Mouse (Mus musculus) kidney, adult 11 months (tissue): Measurements from ENCODE around the gene Ror1.

Experiments used
- DNase-seq: peaks from one replicate; pipeline ENCODE4 v3.0.0; 2022

The Ror1 gene

GRCm38 (mm10) chr4:100118676-100119075 lies 23.1 kb downstream of the Ror1 start:
- peak; percentile 78 for DNase-seq

- DNase-seq: no peak
These were observed 23.8 kb downstream of the Ror1 start for GRCm38 (mm10) chr4:100119431-100119830.

GRCm38 (mm10) chr4:100120547-100120946 lies 25.0 kb downstream of the Ror1 start:
- no peak for DNase-seq

- no peak for DNase-seq
These were observed 26.8 kb downstream of the Ror1 start for GRCm38 (mm10) chr4:100122436-100122835.

GRCm38 (mm10) chr4:100123519-100123918 lies 27.9 kb downstream of the Ror1 start:
- peak; percentile 90 for DNase-seq

GRCm38 (mm10) chr4:100124056-100124455 lies 28.5 kb downstream of the Ror1 start:
- no peak for DNase-seq

GRCm38 (mm10) chr4:100124935-100125334 lies 29.3 kb downstream of the Ror1 start:
- DNase-seq: no peak

- peak; percentile 71 for DNase-seq
These were observed 31.1 kb downstream of the Ror1 start for GRCm38 (mm10) chr4:100126531-100127310.

GRCm38 (mm10) chr4:100128026-100128922 lies 32.7 kb downstream of the Ror1 start:
- no peak for DNase-seq

GRCm38 (mm10) chr4:100129201-100129600 lies 33.6 kb downstream of the Ror1 start:
- no peak for DNase-seq

GRCm38 (mm10) chr4:100130771-100131475 lies 35.3 kb downstream of the Ror1 start:
- DNase-seq: peak; percentile 25

- DNase-seq: no peak
These were observed 35.9 kb downstream of the Ror1 start for GRCm38 (mm10) chr4:100131488-100131887.

- peak; percentile 23 for DNase-seq
These were observed 36.7 kb downstream of the Ror1 start for GRCm38 (mm10) chr4:100132261-100132660.

- no peak for DNase-seq
These were observed 40.5 kb downstream of the Ror1 start for GRCm38 (mm10) chr4:100136046-100136445.

- DNase-seq: no peak
These were observed 41.7 kb downstream of the Ror1 start for GRCm38 (mm10) chr4:100137102-100137835.

GRCm38 (mm10) chr4:100141626-100142025 lies 46.0 kb downstream of the Ror1 start:
- no peak for DNase-seq

- no peak for DNase-seq
These were observed 49.2 kb downstream of the Ror1 start for GRCm38 (mm10) chr4:100144744-100145143.

GRCm38 (mm10) chr4:100150797-100151196 lies 55.2 kb downstream of the Ror1 start:
- DNase-seq: no peak

GRCm38 (mm10) chr4:100154560-100155130 lies 59.1 kb downstream of the Ror1 start:
- peak; percentile 30 for DNase-seq

- DNase-seq: no peak
These were observed 60.1 kb downstream of the Ror1 start for GRCm38 (mm10) chr4:100155731-100156130.

GRCm38 (mm10) chr4:100158401-100158800 lies 62.8 kb downstream of the Ror1 start:
- no peak for DNase-seq

- DNase-seq: no peak
These were observed 64.6 kb downstream of the Ror1 start for GRCm38 (mm10) chr4:100160156-100160555.
